Mouse (Mus musculus): ENCODE data around the gene Eif4a1.
"Not testable (repeated sequence)": the region's sequence is repeated elsewhere in the genome, so short reads cannot be mapped to it uniquely, and the experiment has no call there.

The Eif4a1 gene

DNA sequence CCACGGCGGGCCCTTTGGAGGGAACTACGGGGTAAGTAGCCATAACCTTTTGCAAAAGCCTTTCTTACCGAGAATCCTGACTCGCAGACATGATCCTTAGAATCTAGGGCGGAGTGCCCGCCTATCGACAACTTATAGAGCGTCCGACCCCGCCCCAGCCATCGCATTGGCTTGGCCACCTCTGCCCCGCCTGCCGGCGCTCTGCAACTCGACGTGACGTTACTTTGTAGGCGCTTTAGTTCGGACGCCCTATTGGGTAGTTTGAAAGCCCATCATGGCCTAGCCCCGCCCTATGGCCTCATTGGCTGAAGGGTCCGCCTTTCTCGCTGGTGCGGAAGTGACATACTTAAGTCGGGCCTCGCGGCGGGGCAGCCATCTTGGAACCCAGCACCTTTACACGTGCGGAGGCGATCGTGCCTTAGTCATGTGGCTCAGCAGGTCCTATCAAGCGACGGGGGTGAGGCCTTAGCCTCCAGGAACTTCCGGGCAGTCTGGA is at the start of gene Eif4a1:
Eif4a1 (minus strand) TSS at position 213 of the 496 bp plus-strand sequence.
- DNase-seq (ENCODE audit: low spot score): peak; percentile 100

DNA sequence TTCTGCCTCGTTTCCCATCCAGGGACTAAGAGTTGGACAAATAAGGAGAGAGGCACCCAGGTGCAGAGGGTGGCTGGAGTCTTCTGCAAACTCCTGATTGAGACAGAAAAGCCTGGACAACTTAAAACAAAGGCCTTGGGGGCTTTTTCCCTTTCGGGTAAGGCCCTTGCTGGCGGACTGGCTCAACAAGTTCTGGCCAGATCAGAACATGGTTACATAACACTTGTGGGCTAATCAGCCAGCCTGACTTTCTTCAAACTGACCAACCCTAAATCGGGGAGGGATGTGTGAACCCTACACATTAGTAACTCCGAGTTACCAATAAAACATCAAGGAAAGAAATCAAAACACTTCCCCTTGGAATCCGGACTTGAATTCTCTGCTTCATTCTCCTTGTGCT is 48.6 kb upstream of the Eif4a1 start:
- peak; percentile 22 for DNase-seq (ENCODE audit: low spot score)

- DNase-seq (ENCODE audit: low spot score): no peak
Measured at GRCm38 (mm10) chr11:69719423-69719822, 47.2 kb upstream of the Eif4a1 start.

DNA sequence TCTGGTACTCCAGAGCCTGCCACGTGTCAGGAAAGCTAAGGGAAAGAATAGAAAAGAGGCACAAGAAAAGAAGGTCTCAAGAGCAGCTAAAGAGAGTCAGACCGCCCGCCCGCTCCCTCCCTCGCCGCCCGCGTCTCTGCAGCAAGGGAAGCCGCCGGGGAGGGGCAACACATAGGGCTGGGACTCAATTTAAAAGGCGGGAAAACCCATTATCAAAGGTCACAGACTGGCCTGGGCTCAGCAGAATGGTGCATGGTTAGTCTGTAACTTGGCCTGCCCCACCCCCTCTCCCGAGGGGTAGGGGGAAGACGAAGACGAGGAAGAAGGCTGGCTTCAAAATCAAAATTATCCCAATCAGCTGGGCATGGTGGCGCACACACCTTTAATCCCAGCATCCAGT is 46.4 kb upstream of the Eif4a1 start:
- no peak for DNase-seq (ENCODE audit: low spot score)

DNA sequence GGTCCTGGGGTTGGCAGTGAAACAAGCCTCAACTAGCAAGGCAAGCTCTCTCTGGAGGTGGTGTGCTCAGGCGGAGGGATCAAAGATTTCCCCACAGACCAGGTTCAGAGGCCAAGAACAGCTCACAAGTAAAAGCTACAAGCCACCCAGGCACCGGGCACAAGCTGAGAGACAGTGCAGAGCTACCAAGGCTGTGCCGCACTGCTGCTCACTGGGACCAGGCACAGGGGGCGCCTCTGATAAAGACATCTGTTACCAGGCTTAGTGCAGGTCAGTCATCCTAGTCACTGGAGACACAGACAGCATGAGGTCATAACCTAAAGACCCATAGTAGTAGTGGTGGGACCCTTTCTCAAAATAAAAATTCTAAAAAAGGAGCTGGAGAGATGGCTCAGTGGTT is 44.7 kb upstream of the Eif4a1 start:
- no peak for DNase-seq (ENCODE audit: low spot score)

- DNase-seq (ENCODE audit: low spot score): peak; percentile 48
Measured at GRCm38 (mm10) chr11:69715929-69716328, 43.7 kb upstream of the Eif4a1 start.

GRCm38 (mm10) chr11:69715482-69715881 is 43.3 kb upstream of the Eif4a1 start:
- DNase-seq (ENCODE audit: low spot score): no peak

DNA sequence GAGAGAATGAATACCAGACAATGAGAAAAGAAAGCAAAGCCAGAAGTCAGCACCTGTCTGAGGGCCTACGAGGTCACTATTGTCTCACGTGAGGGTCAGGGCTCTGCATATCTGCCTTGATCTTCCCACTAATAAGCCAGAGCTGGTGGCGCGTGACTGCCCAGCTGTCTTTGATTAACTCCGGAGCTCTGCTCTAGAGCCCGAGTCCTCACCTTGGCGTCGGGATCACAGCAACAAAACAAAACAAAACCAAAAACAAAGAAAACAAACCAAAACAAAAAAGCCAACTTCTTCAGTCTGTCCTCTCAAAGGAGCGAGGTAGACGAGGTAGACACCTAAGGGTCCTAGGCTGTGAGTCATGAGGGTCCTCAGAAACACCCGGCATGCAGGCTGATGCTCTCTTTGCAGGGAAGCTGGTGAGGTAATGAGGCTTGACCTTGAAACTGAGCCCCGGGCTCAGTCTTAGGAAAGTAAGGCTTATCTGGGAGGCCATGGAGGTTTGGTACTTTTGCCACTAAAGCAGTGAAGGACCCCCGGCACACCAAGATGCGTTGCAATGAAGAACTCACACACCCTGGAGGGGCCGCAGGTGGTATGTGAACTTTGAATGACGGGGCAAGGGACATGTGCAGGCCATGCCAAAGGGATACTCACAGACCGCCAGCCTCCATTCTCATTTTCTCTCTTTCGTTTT is 42.6 kb upstream of the Eif4a1 start:
- DNase-seq (ENCODE audit: low spot score): no peak

- DNase-seq (ENCODE audit: low spot score): no peak
Measured at GRCm38 (mm10) chr11:69712954-69713672, 40.9 kb upstream of the Eif4a1 start.

DNA sequence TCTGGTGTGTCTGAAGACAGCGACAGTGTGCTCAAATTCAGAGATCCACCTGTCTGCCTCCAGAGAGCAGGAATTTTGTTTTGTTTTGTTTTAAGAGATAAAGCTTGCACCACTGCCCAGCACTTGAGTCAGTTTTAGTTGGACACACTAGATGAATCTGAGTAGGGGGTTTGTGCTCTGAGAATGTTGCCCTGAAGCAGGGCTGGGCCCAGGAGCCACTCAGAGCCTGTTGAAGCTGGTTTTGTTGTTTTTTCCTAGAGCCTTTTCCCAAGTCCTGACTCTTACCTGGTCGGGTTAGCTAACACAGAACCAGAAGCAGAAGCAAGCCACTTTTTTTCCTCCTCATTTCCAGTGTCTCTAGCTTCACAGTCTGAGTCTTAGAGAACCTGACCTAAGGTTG is 38.9 kb upstream of the Eif4a1 start:
- no peak for DNase-seq (ENCODE audit: low spot score)

- no peak for DNase-seq (ENCODE audit: low spot score)
Measured at GRCm38 (mm10) chr11:69710470-69710869, 38.2 kb upstream of the Eif4a1 start.

- no peak for DNase-seq (ENCODE audit: low spot score)
Measured at GRCm38 (mm10) chr11:69709554-69710446, 37.6 kb upstream of the Eif4a1 start.

GRCm38 (mm10) chr11:69708614-69709265 is 36.5 kb upstream of the Eif4a1 start:
- no peak for DNase-seq (ENCODE audit: low spot score)

- no peak for DNase-seq (ENCODE audit: low spot score)
Measured at GRCm38 (mm10) chr11:69707873-69708381, 35.7 kb upstream of the Eif4a1 start.

DNA sequence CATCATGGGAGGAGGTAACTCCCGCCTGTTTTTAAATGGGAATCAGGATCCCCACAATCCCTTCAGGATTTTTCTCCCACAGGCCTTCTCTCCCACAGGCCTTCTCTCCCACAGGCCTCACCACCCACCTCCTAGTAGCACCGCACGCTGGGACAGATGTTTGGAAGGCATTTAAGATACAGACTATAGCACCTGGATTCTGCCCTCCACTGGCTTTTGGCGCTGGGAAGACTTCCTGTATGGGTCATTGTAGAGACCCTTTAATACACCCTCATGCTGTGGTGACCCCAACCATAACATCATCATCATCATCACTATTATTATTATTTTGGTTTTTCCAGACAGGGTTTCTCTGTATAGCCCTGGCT is 35.2 kb upstream of the Eif4a1 start:
- DNase-seq (ENCODE audit: low spot score): no peak

GRCm38 (mm10) chr11:69706775-69707479 is 34.7 kb upstream of the Eif4a1 start:
- peak; percentile 76 for DNase-seq (ENCODE audit: low spot score)

GRCm38 (mm10) chr11:69704613-69705010 is 32.4 kb upstream of the Eif4a1 start:
- no peak for DNase-seq (ENCODE audit: low spot score)

GRCm38 (mm10) chr11:69703814-69704612 is 31.8 kb upstream of the Eif4a1 start:
- DNase-seq (ENCODE audit: low spot score): no peak

GRCm38 (mm10) chr11:69703381-69703780 is 31.2 kb upstream of the Eif4a1 start:
- DNase-seq (ENCODE audit: low spot score): not testable (repeated sequence)

DNA sequence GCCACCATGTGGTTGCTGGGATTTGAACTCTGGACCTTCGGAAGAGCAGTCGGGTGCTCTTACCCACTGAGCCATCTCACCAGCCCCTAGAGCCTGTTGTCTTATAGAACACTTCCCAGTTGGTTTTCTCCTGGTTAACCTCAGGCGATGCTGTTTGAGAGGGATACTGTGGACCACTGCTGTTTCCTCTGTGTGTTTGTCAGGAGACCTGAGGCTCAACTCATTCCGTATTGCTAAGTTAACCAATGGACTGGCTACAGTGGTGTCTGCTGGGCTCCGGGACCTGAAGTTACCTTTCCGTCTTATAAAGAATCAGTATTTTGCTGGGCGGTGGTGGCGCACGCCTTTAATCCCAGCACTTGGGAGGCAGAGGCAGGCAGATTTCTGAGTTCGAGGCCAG is 30.7 kb upstream of the Eif4a1 start:
- not testable (repeated sequence) for DNase-seq (ENCODE audit: low spot score)

All from adipocyte (in vitro differentiated cells).